Comparison of ENCODE assay signal across 8 mouse cellular contexts in genomic region chr14:122249123-122249522, GRCm38 (mm10).
DNase-seq lines count a peak whose midpoint lies in the region; ATAC-seq and TF ChIP-seq lines count a peak whose summit lies in the region.
"Had no signal": no experiment of that assay in that cellular context is flagged by ENCODE, and none has a peak within 500 bp of the region (broad histone marks: within the 10 kb centered on the region; RNA-seq: fewer than 3 reads in every experiment).

No protein-coding gene starts in this region.

- no peaks in the 10 kb centered on the region for H3K36me3 ChIP-seq in kidney, embryonic 14.5 days (ENCODE audit: control insufficient read depth, insufficient read depth, low read length)
- H3K36me3 ChIP-seq in E14TG2a.4 (ENCODE audit: insufficient read depth, low read length) = no peaks in the 10 kb centered on the region

- peak; percentile 21 for DNase-seq in kidney, postnatal 10 days
- peak; percentile 63 for DNase-seq in R1 (ENCODE audit: low read depth, low spot score)
- DNase-seq in adrenal gland, adult 8-10 months = no peak
- DNase-seq in neural tube, embryonic 10.5 days (ENCODE audit: extremely low spot score, low spot score) = no peak
- DNase-seq: cerebellum, adult 11-12 months had no signal

- H3K9ac ChIP-seq in kidney, embryonic 14.5 days (ENCODE audit: low read depth, low read length) = no peak overlapping the region

- no peak for ATAC-seq in kidney, embryonic 14.5 days (ENCODE audit: low FRiP score, low TSS enrichment)
- ATAC-seq in megakaryocyte-erythroid progenitor cell, adult 5-6 weeks (replicated peaks; ENCODE audit: low FRiP score, low TSS enrichment, poor library complexity, severe bottlenecking) = peak; percentile 82

- no peaks in the 10 kb centered on the region; the same call in 1 of the 2 replicates for H3K27me3 ChIP-seq in kidney, embryonic 14.5 days (ENCODE audit: control insufficient read depth, insufficient read depth, low read length)
- no peaks in the 10 kb centered on the region for H3K27me3 ChIP-seq in E14TG2a.4 (ENCODE audit: insufficient read depth, low read length)

- H3K4me3 ChIP-seq in kidney, embryonic 14.5 days (ENCODE audit: low read length) = no peak overlapping the region
- no peak overlapping the region for H3K4me3 ChIP-seq in E14TG2a.4 (replicated peaks; ENCODE audit: low read length)

- H3K27ac ChIP-seq in kidney, embryonic 14.5 days (ENCODE audit: low read depth, low read length) = no peak overlapping the region

- peak; percentile 95 for TF ChIP-seq CTCF in E14TG2a.4 (conservative IDR thresholded peaks at IDR 0.05; ENCODE audit: low read length)

- no peaks in the 10 kb centered on the region for H3K4me1 ChIP-seq in kidney, embryonic 14.5 days (ENCODE audit: control insufficient read depth, insufficient read depth, low read length)
- H3K4me1 ChIP-seq in E14TG2a.4 (replicated peaks; ENCODE audit: low read depth, low read length) = peaks cover 21% of the 10 kb centered on the region

- H3K9me3 ChIP-seq in kidney, embryonic 14.5 days (ENCODE audit: control insufficient read depth, low read length) = no peaks in the 10 kb centered on the region
- H3K9me3 ChIP-seq in E14TG2a.4 (ENCODE audit: low read length) = no peaks in the 10 kb centered on the region

- WGBS in kidney, embryonic 14.5 days = 79% methylated on average over 3 of the region's 3 CpGs

- H3K4me2 ChIP-seq in kidney, embryonic 14.5 days (replicated peaks; ENCODE audit: low read depth, low read length) = no peak overlapping the region

Comparison
In these comparisons a context has a peak if more than half of its experiments do, and no peak if none do; other contexts are left out.
1. DNase-seq: peak in kidney, postnatal 10 days (single experiment) and R1 (single experiment); none in adrenal gland, adult 8-10 months (single experiment) and neural tube, embryonic 10.5 days (single experiment).